Mouse (Mus musculus): ENCODE data around the gene Gfi1b.
A peak's percentile ranks its signal among the peaks of the same experiment; 100 is the strongest.

Gene Gfi1b

GRCm38 (mm10) chr2:28621664-28622171 is at the start of gene Gfi1b:
Gfi1b (minus strand) TSS chr2:28621982.
- no peak for DNase-seq (ENCODE audit: low read depth, low spot score)

- no peak for DNase-seq (ENCODE audit: low read depth, low spot score)
Observed at GRCm38 (mm10) chr2:28671438-28671837, 49.7 kb upstream of the Gfi1b start.

GRCm38 (mm10) chr2:28665818-28666217 is 44.0 kb upstream of the Gfi1b start:
- DNase-seq (ENCODE audit: low read depth, low spot score), result no peak

GRCm38 (mm10) chr2:28662891-28663290 is 41.1 kb upstream of the Gfi1b start:
- no peak for DNase-seq (ENCODE audit: low read depth, low spot score)

GRCm38 (mm10) chr2:28656216-28656615 is 34.4 kb upstream of the Gfi1b start:
- DNase-seq (ENCODE audit: low read depth, low spot score), result no peak

GRCm38 (mm10) chr2:28654295-28654694 is 32.5 kb upstream of the Gfi1b start:
- DNase-seq (ENCODE audit: low read depth, low spot score), result no peak

- DNase-seq (ENCODE audit: low read depth, low spot score), result peak; percentile 38
Observed at GRCm38 (mm10) chr2:28653351-28653750, 31.6 kb upstream of the Gfi1b start.

GRCm38 (mm10) chr2:28650526-28650925 is 28.7 kb upstream of the Gfi1b start:
- no peak for DNase-seq (ENCODE audit: low read depth, low spot score)

- DNase-seq (ENCODE audit: low read depth, low spot score), result no peak
Observed at GRCm38 (mm10) chr2:28643081-28643480, 21.3 kb upstream of the Gfi1b start.

GRCm38 (mm10) chr2:28641435-28641941 is 19.7 kb upstream of the Gfi1b start:
- peak; percentile 17 for DNase-seq (ENCODE audit: low read depth, low spot score)

GRCm38 (mm10) chr2:28640461-28641424 is 19.0 kb upstream of the Gfi1b start, which contains the start of gene Tsc1:
Tsc1 (plus strand) TSS chr2:28641228.
- DNase-seq (ENCODE audit: low read depth, low spot score), result peak; percentile 96

- DNase-seq (ENCODE audit: low read depth, low spot score), result no peak
Observed at GRCm38 (mm10) chr2:28639794-28640193, 18.0 kb upstream of the Gfi1b start.

- DNase-seq (ENCODE audit: low read depth, low spot score), result no peak
Observed at GRCm38 (mm10) chr2:28638886-28639285, 17.1 kb upstream of the Gfi1b start.

- no peak for DNase-seq (ENCODE audit: low read depth, low spot score)
Observed at GRCm38 (mm10) chr2:28638352-28638751, 16.6 kb upstream of the Gfi1b start.

- DNase-seq (ENCODE audit: low read depth, low spot score), result no peak
Observed at GRCm38 (mm10) chr2:28637106-28637845, 15.5 kb upstream of the Gfi1b start.

GRCm38 (mm10) chr2:28635199-28635598 is 13.4 kb upstream of the Gfi1b start:
- no peak for DNase-seq (ENCODE audit: low read depth, low spot score)

- DNase-seq (ENCODE audit: low read depth, low spot score), result no peak
Observed at GRCm38 (mm10) chr2:28633136-28633535, 11.4 kb upstream of the Gfi1b start.

GRCm38 (mm10) chr2:28632626-28633025 is 10.8 kb upstream of the Gfi1b start:
- DNase-seq (ENCODE audit: low read depth, low spot score), result no peak

- DNase-seq (ENCODE audit: low read depth, low spot score), result no peak
Observed at GRCm38 (mm10) chr2:28629911-28630381, 8.2 kb upstream of the Gfi1b start.

GRCm38 (mm10) chr2:28628053-28628452 is 6.3 kb upstream of the Gfi1b start:
- DNase-seq (ENCODE audit: low read depth, low spot score), result no peak

GRCm38 (mm10) chr2:28626038-28626437 is 4.3 kb upstream of the Gfi1b start:
- no peak for DNase-seq (ENCODE audit: low read depth, low spot score)

- DNase-seq (ENCODE audit: low read depth, low spot score), result no peak
Observed at GRCm38 (mm10) chr2:28624870-28625269, 3.1 kb upstream of the Gfi1b start.

Measured in telencephalon, adult 2 months (tissue).